Mouse (Mus musculus): ENCODE results near the gene Snrnp25.

Snrnp25 gene

GRCm38 (mm10) chr11:32205058-32205873 lies at the start of gene Snrnp25:
TSS of gene Snrnp25 (plus strand) at chr11:32205415.
- DNase-seq (ENCODE audit: low spot score in 2 of 2), result peak; percentile 93 to 94

GRCm38 (mm10) chr11:32156854-32157630 lies 48.2 kb upstream of the Snrnp25 start:
- no peak for DNase-seq (ENCODE audit: low spot score in 2 of 2)

- DNase-seq (ENCODE audit: low spot score in 2 of 2), result no peak
Measured at GRCm38 (mm10) chr11:32157791-32158594, 47.2 kb upstream of the Snrnp25 start.

- DNase-seq (ENCODE audit: low spot score in 2 of 2), result no peak
Measured at GRCm38 (mm10) chr11:32159176-32159575, 46.0 kb upstream of the Snrnp25 start.

GRCm38 (mm10) chr11:32160341-32160740 lies 44.9 kb upstream of the Snrnp25 start:
- DNase-seq (ENCODE audit: low spot score in 2 of 2), result no peak

- no peak for DNase-seq (ENCODE audit: low spot score in 2 of 2)
Measured at GRCm38 (mm10) chr11:32161500-32161899, 43.7 kb upstream of the Snrnp25 start.

- DNase-seq (ENCODE audit: low spot score in 2 of 2), result peak; percentile 33 to 65
Measured at GRCm38 (mm10) chr11:32161922-32162804, 43.1 kb upstream of the Snrnp25 start.

GRCm38 (mm10) chr11:32166683-32167082 lies 38.5 kb upstream of the Snrnp25 start:
- no peak for DNase-seq (ENCODE audit: low spot score in 2 of 2)

GRCm38 (mm10) chr11:32178506-32178905 lies 26.7 kb upstream of the Snrnp25 start:
- DNase-seq (ENCODE audit: low spot score in 2 of 2), result no peak

GRCm38 (mm10) chr11:32181246-32181645 lies 24.0 kb upstream of the Snrnp25 start:
- DNase-seq (ENCODE audit: low spot score in 2 of 2), result no peak

- DNase-seq (ENCODE audit: low spot score in 2 of 2), result peak; percentile 43 to 71
Measured at GRCm38 (mm10) chr11:32181973-32182868, 23.0 kb upstream of the Snrnp25 start.

- no peak for DNase-seq (ENCODE audit: low spot score in 2 of 2)
Measured at GRCm38 (mm10) chr11:32184469-32184868, 20.7 kb upstream of the Snrnp25 start.

- DNase-seq (ENCODE audit: low spot score in 2 of 2), result no peak
Measured at GRCm38 (mm10) chr11:32186031-32186430, 19.2 kb upstream of the Snrnp25 start.

- no peak for DNase-seq (ENCODE audit: low spot score in 2 of 2)
Measured at GRCm38 (mm10) chr11:32187256-32187655, 18.0 kb upstream of the Snrnp25 start.

- DNase-seq (ENCODE audit: low spot score in 2 of 2), result no peak
Measured at GRCm38 (mm10) chr11:32188881-32189280, 16.3 kb upstream of the Snrnp25 start.

GRCm38 (mm10) chr11:32189434-32189833 lies 15.8 kb upstream of the Snrnp25 start:
- no peak for DNase-seq (ENCODE audit: low spot score in 2 of 2)

GRCm38 (mm10) chr11:32190119-32190518 lies 15.1 kb upstream of the Snrnp25 start:
- DNase-seq (ENCODE audit: low spot score in 2 of 2), result no peak

- no peak for DNase-seq (ENCODE audit: low spot score in 2 of 2)
Measured at GRCm38 (mm10) chr11:32190603-32191110, 14.6 kb upstream of the Snrnp25 start.

GRCm38 (mm10) chr11:32193156-32193555 lies 12.1 kb upstream of the Snrnp25 start:
- DNase-seq (ENCODE audit: low spot score in 2 of 2), result no peak

- no peak for DNase-seq (ENCODE audit: low spot score in 2 of 2)
Measured at GRCm38 (mm10) chr11:32194086-32194485, 11.1 kb upstream of the Snrnp25 start.
